In the genomic region with DNA sequence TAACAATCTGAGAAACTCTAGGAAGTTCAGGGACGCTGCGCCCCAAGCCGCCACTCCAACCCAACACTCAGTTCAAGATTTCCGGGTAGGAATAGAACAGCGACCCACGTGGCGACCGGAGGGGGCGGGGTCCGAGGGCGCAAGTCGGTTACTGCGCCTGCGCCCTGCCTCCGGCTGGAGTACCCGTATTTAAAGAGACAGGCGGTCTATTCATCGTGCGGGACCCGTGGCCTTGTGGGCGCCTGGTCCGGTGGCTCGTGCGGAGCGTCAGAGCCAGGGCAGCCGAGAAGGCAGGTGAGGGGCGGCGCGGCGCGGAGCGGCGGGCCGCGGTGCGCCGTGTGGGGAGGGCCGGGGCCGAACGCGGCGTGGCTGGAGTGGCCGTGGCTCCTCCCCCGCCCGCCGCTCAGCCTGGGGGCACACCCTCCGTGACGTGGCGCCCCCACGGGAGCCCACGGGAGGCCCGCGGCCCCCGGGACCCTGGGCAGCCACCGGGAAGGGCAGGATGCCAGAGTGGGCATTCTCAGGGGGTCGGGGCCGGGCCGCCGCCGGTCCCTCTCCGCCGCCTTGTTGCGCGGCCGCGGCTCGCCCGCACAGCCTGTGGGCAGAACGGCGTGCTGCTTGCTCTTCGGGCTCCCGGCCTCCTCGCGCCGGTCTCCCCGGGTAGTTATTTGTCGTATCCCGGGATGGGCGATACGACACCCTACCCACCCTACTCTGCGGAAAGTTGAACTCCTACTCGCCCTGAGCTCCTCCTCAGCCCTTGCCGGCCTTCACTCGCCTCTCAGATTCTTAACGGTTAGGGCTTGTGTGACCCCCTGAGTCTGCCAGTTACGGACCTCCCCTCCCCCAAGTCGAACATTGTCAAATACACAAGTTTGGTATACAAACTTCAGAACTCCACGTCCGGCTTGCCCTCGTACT, we compare ENCODE assay signal across 8 mouse cellular contexts. TPM values are rescaled to one million over a fixed set of nuclear protein-coding genes. Genes with fewer than 3 reads are reported as not detected.
DNase-seq lines count a peak whose midpoint lies in the region; ATAC-seq and TF ChIP-seq lines count a peak whose summit lies in the region.

TSS of gene Lig3 (plus strand) at position 126 of the 921 bp plus-strand sequence.

- ATAC-seq in erythroid progenitor cell, adult 5-6 weeks (replicated peaks; ENCODE audit: low FRiP score, poor library complexity, severe bottlenecking) = peak; percentile 87
- peak; percentile 96 for ATAC-seq in heart, embryonic 12.5 days (ENCODE audit: insufficient number of reproducible peaks, low FRiP score)
- ATAC-seq in kidney, postnatal 0 days (replicated peaks; ENCODE audit: low FRiP score, low read depth) = peak; percentile 94
- peak; percentile 92 for ATAC-seq in liver, embryonic 11.5 days (replicated peaks; ENCODE audit: low FRiP score)
- peak; percentile 93 for ATAC-seq in stomach, embryonic 14.5 days (ENCODE audit: insufficient number of reproducible peaks, insufficient read depth, low FRiP score, low read depth)

- DNase-seq in CD4-positive helper T cell, adult 2 months (ENCODE audit: low read depth, low spot score) = peak; percentile 95
- peak; percentile 86 for DNase-seq in brain, embryonic 18.5 days (ENCODE audit: low read depth, low spot score)
- peak; percentile 98 for DNase-seq in kidney, postnatal 0 days (ENCODE audit: low spot score)
- peak; percentile 93 for DNase-seq in liver, embryonic 11.5 days (ENCODE audit: low spot score)
- DNase-seq in naive thymus-derived CD4-positive, alpha-beta T cell, adult 2 months (ENCODE audit: low read depth) = peak; percentile 96

- peak within 1 kb of the TSS; percentile 73 for H3K4me2 ChIP-seq in heart, embryonic 12.5 days
- peak within 1 kb of the TSS; percentile 70 for H3K4me2 ChIP-seq in kidney, postnatal 0 days (ENCODE audit: low read length)
- peak within 1 kb of the TSS; percentile 92 for H3K4me2 ChIP-seq in liver, embryonic 11.5 days
- H3K4me2 ChIP-seq in stomach, embryonic 14.5 days (replicated peaks; ENCODE audit: low read depth, low read length) = peak within 1 kb of the TSS; percentile 85

- H3K9me3 ChIP-seq in heart, embryonic 12.5 days (replicated peaks) = no peaks in the 10 kb centered on the region
- no peaks in the 10 kb centered on the region for H3K9me3 ChIP-seq in kidney, postnatal 0 days (replicated peaks; ENCODE audit: low read length)
- no peaks in the 10 kb centered on the region for H3K9me3 ChIP-seq in liver, embryonic 11.5 days (ENCODE audit: control insufficient read depth, low read length)
- no peaks in the 10 kb centered on the region for H3K9me3 ChIP-seq in stomach, embryonic 14.5 days (ENCODE audit: control insufficient read depth, low read depth, low read length)

- TF ChIP-seq CTCF in kidney, postnatal 0 days (IDR thresholded peaks at IDR 0.05; ENCODE audit: low read depth) = no peak; the same call in 1 of the 2 replicates

- H3K4me1 ChIP-seq in heart, embryonic 12.5 days (replicated peaks) = peaks cover 16% of the 10 kb centered on the region
- 0 out of 2 replicates have a peak, but pooled peaks cover 5% of the 10 kb centered on the region for H3K4me1 ChIP-seq in kidney, postnatal 0 days (replicated peaks; ENCODE audit: insufficient read depth, low read length)
- peaks cover 16% of the 10 kb centered on the region for H3K4me1 ChIP-seq in liver, embryonic 11.5 days (replicated peaks; ENCODE audit: control insufficient read depth, insufficient read depth, low read length)
- peaks cover 13% of the 10 kb centered on the region for H3K4me1 ChIP-seq in stomach, embryonic 14.5 days (ENCODE audit: control insufficient read depth, insufficient read depth, low read length)

- peak within 1 kb of the TSS; percentile 97 for H3K9ac ChIP-seq in heart, embryonic 12.5 days
- peak within 1 kb of the TSS; percentile 97 for H3K9ac ChIP-seq in kidney, postnatal 0 days (ENCODE audit: low read depth, low read length)
- H3K9ac ChIP-seq in liver, embryonic 11.5 days (ENCODE audit: low read depth, low read length) = peak within 1 kb of the TSS; percentile 93
- H3K9ac ChIP-seq in stomach, embryonic 14.5 days (replicated peaks; ENCODE audit: low read depth, low read length) = peak within 1 kb of the TSS; percentile 92

- H3K4me3 ChIP-seq in heart, embryonic 12.5 days = peak within 1 kb of the TSS; percentile 92
- peak within 1 kb of the TSS; percentile 97 for H3K4me3 ChIP-seq in kidney, postnatal 0 days (replicated peaks; ENCODE audit: low read depth, low read length)
- H3K4me3 ChIP-seq in liver, embryonic 11.5 days (ENCODE audit: low read depth, low read length) = peak within 1 kb of the TSS; percentile 89
- peak within 1 kb of the TSS; percentile 95 for H3K4me3 ChIP-seq in stomach, embryonic 14.5 days (ENCODE audit: low read depth, low read length)

- H3K36me3 ChIP-seq in heart, embryonic 12.5 days = peaks cover 28% of the 10 kb centered on the region
- H3K36me3 ChIP-seq in kidney, postnatal 0 days (ENCODE audit: insufficient read depth, low read length) = peaks cover 12% of the 10 kb centered on the region; the same call in 1 of the 2 replicates
- peaks cover 9% of the 10 kb centered on the region for H3K36me3 ChIP-seq in liver, embryonic 11.5 days (ENCODE audit: control insufficient read depth, insufficient read depth, low read length)
- H3K36me3 ChIP-seq in stomach, embryonic 14.5 days (ENCODE audit: control insufficient read depth, insufficient read depth, low read length) = peaks cover 22% of the 10 kb centered on the region

- under 1% methylated on average over 75 of the region's 90 CpGs for WGBS in heart, embryonic 12.5 days
- under 1% methylated on average over 83 of the region's 90 CpGs for whole genome bisulfite sequencing in kidney, postnatal 0 days
- under 1% methylated on average over 82 of the region's 90 CpGs for WGBS in liver, embryonic 11.5 days
- under 1% methylated on average over 83 of the region's 90 CpGs for WGBS in stomach, embryonic 14.5 days

- no peaks in the 10 kb centered on the region for H3K27me3 ChIP-seq in heart, embryonic 12.5 days (replicated peaks)
- no peaks in the 10 kb centered on the region for H3K27me3 ChIP-seq in kidney, postnatal 0 days (ENCODE audit: insufficient read depth, low read length)
- H3K27me3 ChIP-seq in liver, embryonic 11.5 days (replicated peaks; ENCODE audit: control insufficient read depth, insufficient read depth, low read length) = no peaks in the 10 kb centered on the region
- no peaks in the 10 kb centered on the region for H3K27me3 ChIP-seq in stomach, embryonic 14.5 days (ENCODE audit: control insufficient read depth, insufficient read depth, low read length)

- peak within 1 kb of the TSS; percentile 96 for H3K27ac ChIP-seq in heart, embryonic 12.5 days (ENCODE audit: poor library complexity, severe bottlenecking)
- H3K27ac ChIP-seq in kidney, postnatal 0 days = peak within 1 kb of the TSS; percentile 94
- peak within 1 kb of the TSS; percentile 91 for H3K27ac ChIP-seq in liver, embryonic 11.5 days (ENCODE audit: low read depth, low read length)
- peak within 1 kb of the TSS; percentile 94 for H3K27ac ChIP-seq in stomach, embryonic 14.5 days (ENCODE audit: low read length)

RNA-seq across cellular contexts. Expression of gene Lig3, which starts in this region (rescaled TPM):
- total RNA-seq in erythroid progenitor cell, adult 5-6 weeks (2015; ENCODE audit: low replicate concordance) = 2.1 and 6.8 TPM in 2 replicates
- 1.4 and 6.3 TPM in 2 replicates for total RNA-seq in erythroid progenitor cell, adult 5-6 weeks (2017; ENCODE audit: low replicate concordance)
- 29.0 and 37.4 TPM in 2 replicates for polyA plus RNA-seq in heart, embryonic 12.5 days (2016; fragmentation: Nextera tagmentation; extraction: Ambion mirVana)
- 23.0 and 23.9 TPM in 2 replicates for polyA plus RNA-seq in kidney, postnatal 0 days (2015; fragmentation: Nextera tagmentation; extraction: Ambion mirVana)
- polyA plus RNA-seq in liver, embryonic 11.5 days (2014; fragmentation: Nextera tagmentation; extraction: Ambion mirVana) = 29.6 and 31.7 TPM in 2 replicates
- 34.9 and 43.4 TPM in 2 replicates for polyA plus RNA-seq in stomach, embryonic 14.5 days (2014; fragmentation: Nextera tagmentation; extraction: Ambion mirVana)

Comparison
In these comparisons a context has a peak if more than half of its experiments do, and no peak if none do; other contexts are left out.
1. Peak in every context shown above with its lines: DNase-seq, ATAC-seq, H3K4me3 ChIP-seq and H3K27ac ChIP-seq.